Mouse (Mus musculus) olfactory bulb, adult 2 months (tissue): ENCODE measurements around the gene Spsb4.

Experiments used
- CTCF ChIP-seq: fragments of 200-500 bp; IDR thresholded peaks from 2 replicates; pipeline ENCODE4 v1.5.1; 2012; ENCODE audit warnings: low read depth, mild to moderate bottlenecking, low read length, moderate library complexity; ENCODE audit not compliant: insufficient read depth
- POLR2A ChIP-seq: fragments of 200-500 bp; IDR thresholded peaks from 2 replicates; pipeline ENCODE4 v1.6.1; 2012; ENCODE audit warnings: mild to moderate bottlenecking, low read depth, low read length, moderate library complexity; ENCODE audit not compliant: insufficient read depth

DNA sequence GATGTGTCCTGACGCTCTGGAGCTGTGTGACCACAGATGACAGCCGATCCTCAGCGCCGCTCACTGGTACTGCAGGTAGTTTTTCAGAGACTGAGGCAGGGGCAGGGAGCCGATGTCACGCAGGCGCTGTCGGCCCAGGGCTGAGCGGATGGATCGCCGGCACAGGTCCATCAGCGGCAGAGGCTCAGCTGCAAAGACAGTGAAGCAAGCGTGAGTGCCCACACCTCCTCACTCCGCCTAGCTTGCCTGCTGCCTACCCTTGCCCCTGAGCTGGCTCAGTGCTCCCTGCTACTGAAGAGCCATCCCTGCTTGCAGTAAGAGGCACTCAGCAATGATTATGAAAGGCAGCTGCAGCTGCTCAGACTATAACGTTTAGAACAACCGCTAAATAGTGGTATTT, 74.1 kb downstream of the Spsb4 start:
- TF ChIP-seq CTCF: no peak
- TF ChIP-seq POLR2A: no peak
